Mouse (Mus musculus) intestine, embryonic 15.5 days (tissue): ENCODE measurements around the gene Lrrc9. TPM values are rescaled to one million over a fixed set of nuclear protein-coding genes. Genes with fewer than 3 reads are reported as not detected.

Experiments used
- ATAC-seq: fragments of 200-750 bp; cut with Nextera tagmentation; 2 replicates; pipeline ENCODE4 v1.8.0; 2017; ENCODE audit warnings: moderate TSS enrichment, moderate library complexity
- H3K27ac ChIP-seq: fragments of 300-500 bp; sonication (generic); 2 replicates; pipeline ENCODE4 v1.5.1; 2015; ENCODE audit warnings: mild to moderate bottlenecking, inconsistent platforms
- H3K27me3 ChIP-seq: fragments of 300-500 bp; sonication (generic); replicated peaks from 2 replicates; pipeline ENCODE4 v1.6.1; 2015; ENCODE audit warnings: inconsistent platforms
- H3K36me3 ChIP-seq: fragments of 300-500 bp; sonication (generic); 2 replicates; pipeline ENCODE4 v1.6.1; 2015; ENCODE audit warnings: inconsistent platforms
- H3K4me1 ChIP-seq: fragments of 300-500 bp; sonication (generic); replicated peaks from 2 replicates; pipeline ENCODE4 v1.6.1; 2015; ENCODE audit warnings: inconsistent platforms
- H3K4me2 ChIP-seq: fragments of 300-500 bp; sonication (generic); replicated peaks from 2 replicates; pipeline ENCODE4 v1.6.1; 2015; ENCODE audit warnings: mild to moderate bottlenecking, inconsistent platforms
- H3K4me3 ChIP-seq: fragments of 300-500 bp; sonication (generic); replicated peaks from 2 replicates; pipeline ENCODE4 v1.5.1; 2015; ENCODE audit warnings: inconsistent platforms
- H3K9ac ChIP-seq: fragments of 300-500 bp; sonication (generic); 2 replicates; pipeline ENCODE4 v1.6.1; 2015; ENCODE audit warnings: inconsistent platforms
- H3K9me3 ChIP-seq: fragments of 300-500 bp; sonication (generic); 2 replicates; pipeline ENCODE4 v1.6.1; 2016; ENCODE audit warnings: inconsistent platforms
- WGBS: fragments of 180-500 bp; shearing (Covaris S2); methylation state at CpG from one replicate; pipeline ENCODE4 v1.1.7; 2015; 5-methylcytosine and 5-hydroxymethylcytosine counted together
- polyA plus RNA-seq: library from polyadenylated mRNA; unstranded; fragments of >200 nt; fragmentation: Nextera tagmentation; extraction: Ambion mirVana; gene quantifications from 2 replicates; pipeline ENCODE4 v1.2.1, GENCODE M21; 2015

Gene Lrrc9
- polyA plus RNA-seq, 1 experiment from 2014 or later = 0.33 TPM

DNA sequence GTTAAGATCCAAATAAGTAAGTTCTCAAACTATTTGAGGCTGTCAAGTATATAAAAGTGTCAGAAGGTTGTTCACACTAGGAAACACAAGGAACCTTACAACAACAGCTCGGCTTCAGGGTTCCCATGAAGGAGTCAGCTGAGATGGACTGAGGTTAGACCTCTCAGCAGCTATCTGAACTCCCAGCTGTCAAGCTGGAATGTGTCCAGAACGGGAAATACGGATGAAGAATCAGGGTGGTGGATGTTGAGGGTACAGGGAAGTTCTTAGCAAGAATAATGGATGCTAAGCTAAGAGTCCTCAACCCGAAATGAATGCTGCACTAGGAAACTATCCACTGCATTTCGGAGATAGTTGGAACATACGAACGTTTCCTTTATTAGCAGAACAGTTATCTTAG is 90.6 kb downstream of the Lrrc9 start:
- Histone ChIP-seq H3K4me2 (no peak overlapping the region), H3K27ac (no peak overlapping the region), H3K4me3 (no peak overlapping the region), H3K9ac (no peak overlapping the region), H3K4me1 (0 out of 2 replicates have a peak, but pooled peaks cover 5% of the 10 kb centered on the region), H3K27me3 (no peaks in the 10 kb centered on the region), H3K36me3 (no peaks in the 10 kb centered on the region), H3K9me3 (no peaks in the 10 kb centered on the region)
- 78% methylated on average over 7 of the region's 7 CpGs for WGBS
- ATAC-seq = no peak

DNA sequence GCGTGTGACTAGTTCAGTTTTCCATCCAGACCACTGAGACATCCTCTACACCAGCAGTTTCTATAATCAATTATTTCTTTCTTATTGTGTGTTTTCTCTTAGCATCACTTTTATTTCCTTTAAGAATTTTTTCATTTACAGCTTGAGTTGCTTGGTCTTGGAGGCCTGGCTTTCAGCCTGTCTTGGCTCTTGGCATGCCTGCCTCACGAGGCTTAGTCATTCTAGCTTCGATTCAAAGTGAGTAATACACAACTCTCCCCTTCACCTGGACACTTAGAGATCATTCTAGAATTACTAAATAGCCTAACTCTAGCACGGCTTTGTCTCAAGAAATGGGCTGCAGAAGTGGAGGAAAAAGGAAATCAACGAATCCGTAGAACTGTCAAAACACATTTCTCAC is 92.3 kb downstream of the Lrrc9 start:
- no peaks in the 10 kb centered on the region for H3K36me3 ChIP-seq
- H3K9ac ChIP-seq = no peak overlapping the region
- 86% methylated on average over 6 of the region's 6 CpGs for WGBS
- no peaks in the 10 kb centered on the region for H3K9me3 ChIP-seq
- H3K4me2 ChIP-seq = no peak overlapping the region
- no peak overlapping the region for H3K27ac ChIP-seq
- H3K27me3 ChIP-seq = no peaks in the 10 kb centered on the region
- no peak for ATAC-seq
- H3K4me1 ChIP-seq = 0 out of 2 replicates have a peak, but pooled peaks cover 6% of the 10 kb centered on the region
- no peak overlapping the region for H3K4me3 ChIP-seq

DNA sequence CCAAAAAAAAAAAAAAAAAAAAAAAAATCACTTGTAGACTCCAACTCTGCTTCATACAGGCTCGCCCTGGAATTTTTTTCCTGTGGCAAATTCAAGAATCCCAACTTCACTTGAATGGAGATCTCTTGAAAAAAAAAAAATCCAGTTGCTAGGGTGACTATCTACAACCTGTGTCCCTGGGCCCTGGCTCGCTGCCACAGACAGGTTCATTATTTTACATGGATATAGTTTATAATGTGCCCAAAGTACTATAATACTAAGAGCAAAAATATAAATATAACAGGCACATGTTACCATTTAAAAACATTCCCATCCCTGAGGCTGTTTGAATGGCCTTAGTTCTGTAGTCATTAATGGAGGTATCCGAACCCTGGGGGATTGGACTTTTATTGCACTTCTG is 93.9 kb downstream of the Lrrc9 start:
- Histone ChIP-seq H3K4me1 (0 out of 2 replicates have a peak, but pooled peaks cover 6% of the 10 kb centered on the region), H3K9ac (no peak overlapping the region), H3K27ac (no peak overlapping the region), H3K9me3 (no peaks in the 10 kb centered on the region), H3K4me3 (peak overlapping the region; percentile 67), H3K4me2 (peak overlapping the region; percentile 70), H3K36me3 (no peaks in the 10 kb centered on the region), H3K27me3 (no peaks in the 10 kb centered on the region)
- no peak for ATAC-seq
- 49% methylated on average over 3 of the region's 3 CpGs for WGBS

DNA sequence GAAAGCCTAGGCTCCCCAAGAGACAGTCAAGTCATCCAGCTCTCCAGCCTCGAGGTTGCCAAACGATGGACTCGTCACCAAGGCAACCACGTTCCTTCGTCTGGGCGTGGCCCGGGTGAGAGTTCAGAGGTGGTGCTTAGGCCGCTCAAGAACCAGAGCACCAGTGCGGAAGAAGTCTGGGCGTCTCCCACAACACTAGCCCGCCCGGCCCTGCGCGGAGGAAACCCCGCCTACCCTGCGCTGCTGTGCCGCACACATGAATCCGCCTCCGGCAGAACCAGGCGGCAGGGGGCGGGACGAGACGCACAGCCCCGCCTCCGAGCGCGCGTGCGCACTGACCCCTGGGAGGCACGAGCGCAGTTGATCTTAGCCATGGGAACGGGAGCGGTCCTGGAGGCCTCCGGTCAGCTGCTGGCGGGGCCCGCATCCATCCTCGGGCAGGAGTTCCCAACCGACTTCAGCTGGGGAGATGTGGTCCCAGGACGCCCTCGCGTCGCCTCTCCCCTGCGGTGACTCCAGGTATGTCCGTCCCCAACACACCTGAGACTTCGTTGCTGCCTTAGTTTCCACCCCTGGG is 94.4 kb downstream of the Lrrc9 start, which contains the start of gene Pcnx4:
Pcnx4 (plus strand) TSS at position 363 of the 577 bp plus-strand sequence.
- 0 out of 2 replicates have a peak, but pooled peaks cover 6% of the 10 kb centered on the region for H3K4me1 ChIP-seq
- 0 out of 2 replicates have a peak within 1 kb of the TSS, but pooled peaks have one; percentile 24 for H3K27ac ChIP-seq
- no peaks in the 10 kb centered on the region for H3K36me3 ChIP-seq
- peak within 1 kb of the TSS; percentile 58 for H3K9ac ChIP-seq
- H3K4me3 ChIP-seq = peak within 1 kb of the TSS; percentile 67
- no peaks in the 10 kb centered on the region for H3K9me3 ChIP-seq
- no peaks in the 10 kb centered on the region for H3K27me3 ChIP-seq
- under 1% methylated on average over 45 of the region's 45 CpGs for WGBS
- H3K4me2 ChIP-seq = peak within 1 kb of the TSS; percentile 70
- ATAC-seq = peak; percentile 100

DNA sequence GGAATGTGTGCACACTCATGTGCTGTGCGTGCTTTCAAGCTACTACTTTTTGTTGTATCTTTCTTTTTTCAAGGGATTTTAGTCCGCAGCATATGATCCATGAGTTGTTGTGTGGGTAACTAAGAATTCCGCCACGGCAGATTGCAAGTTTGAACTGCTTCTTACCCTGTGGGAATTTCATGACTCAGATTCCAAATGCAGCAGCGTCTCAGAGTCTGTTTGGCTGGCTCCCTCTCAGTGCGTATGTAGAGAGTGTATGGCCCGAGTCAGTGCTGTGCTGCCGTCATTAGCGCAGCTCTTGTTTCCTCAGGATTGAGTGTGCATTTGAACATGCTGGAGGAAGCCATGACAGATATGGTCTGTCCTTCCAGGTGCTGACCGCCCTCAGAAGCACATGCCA is 96.9 kb downstream of the Lrrc9 start:
- Histone ChIP-seq H3K27ac (no peak overlapping the region), H3K9me3 (no peaks in the 10 kb centered on the region), H3K4me2 (no peak overlapping the region), H3K36me3 (0 out of 2 replicates have a peak, but pooled peaks cover 2% of the 10 kb centered on the region), H3K4me3 (no peak overlapping the region), H3K27me3 (no peaks in the 10 kb centered on the region), H3K4me1 (0 out of 2 replicates have a peak, but pooled peaks cover 6% of the 10 kb centered on the region), H3K9ac (no peak overlapping the region)
- 84% methylated on average over 10 of the region's 10 CpGs for WGBS
- ATAC-seq = no peak

DNA sequence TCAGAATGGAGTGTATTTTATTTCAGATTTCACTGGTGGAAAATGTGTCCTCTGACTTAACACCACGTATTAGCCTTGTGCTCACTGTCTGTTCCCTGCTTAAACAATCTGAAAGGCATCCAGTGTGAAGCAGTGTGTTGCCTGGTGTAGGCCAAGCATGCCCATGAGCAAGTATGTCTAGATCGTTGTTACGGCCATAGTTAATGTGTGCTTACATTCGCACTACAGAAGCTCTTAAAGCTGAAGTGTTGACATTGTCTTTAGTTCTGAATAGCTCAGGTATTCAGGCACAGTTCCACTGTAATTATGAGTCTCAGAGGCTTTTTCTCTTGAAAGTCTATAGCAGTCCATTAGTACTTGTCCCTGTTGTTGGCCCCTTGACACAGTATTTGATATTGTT is 112.7 kb downstream of the Lrrc9 start:
- WGBS = 75% methylated on average over 4 of the region's 4 CpGs
- no peak overlapping the region for H3K4me2 ChIP-seq
- H3K9ac ChIP-seq = no peak overlapping the region
- H3K4me3 ChIP-seq = no peak overlapping the region
- no peak for ATAC-seq
- H3K9me3 ChIP-seq = no peaks in the 10 kb centered on the region
- no peaks in the 10 kb centered on the region for H3K4me1 ChIP-seq
- H3K27ac ChIP-seq = no peak overlapping the region
- H3K27me3 ChIP-seq = no peaks in the 10 kb centered on the region
- H3K36me3 ChIP-seq = 0 out of 2 replicates have a peak, but pooled peaks cover 3% of the 10 kb centered on the region

DNA sequence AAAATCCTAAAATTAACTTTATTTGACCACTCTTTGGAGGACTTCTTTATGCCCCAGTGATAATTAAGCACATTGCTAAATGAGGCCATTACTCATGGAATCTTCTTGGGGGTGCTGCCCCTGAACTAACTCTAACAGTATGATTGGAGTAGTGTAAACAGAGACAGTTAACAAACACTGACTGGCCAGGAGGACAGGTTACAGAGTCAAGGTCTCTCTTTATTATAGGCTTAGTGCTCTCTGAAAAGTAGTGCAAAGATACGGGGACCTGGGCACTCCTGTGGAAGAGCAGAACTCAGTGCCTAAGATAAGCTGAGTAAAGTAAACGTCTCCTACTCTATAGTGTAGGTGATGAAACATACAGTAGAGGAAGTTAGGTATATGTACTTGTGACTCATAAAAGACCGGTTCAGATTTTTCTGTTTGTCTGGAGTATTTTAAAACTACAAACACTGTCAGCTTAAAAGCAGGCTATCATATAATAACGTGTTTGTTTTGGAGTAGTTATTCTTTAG is 122.7 kb downstream of the Lrrc9 start:
- H3K27me3 ChIP-seq = no peaks in the 10 kb centered on the region
- H3K4me3 ChIP-seq = no peak overlapping the region
- H3K9me3 ChIP-seq = no peaks in the 10 kb centered on the region
- no peak overlapping the region for H3K4me2 ChIP-seq
- no peak overlapping the region for H3K27ac ChIP-seq
- 73% methylated on average over 4 of the region's 4 CpGs for WGBS
- no peaks in the 10 kb centered on the region for H3K4me1 ChIP-seq
- no peak for ATAC-seq
- H3K9ac ChIP-seq = no peak overlapping the region
- H3K36me3 ChIP-seq = no peaks in the 10 kb centered on the region

Other genes with a start within 250 kb of the Lrrc9 start
- gene Rtn1, start 32.8 kb upstream of the Lrrc9 start, polyA plus RNA-seq = 72.9 and 74.5 TPM in 2 replicates
- gene Pcnx4, start 94.5 kb downstream of the Lrrc9 start, polyA plus RNA-seq = 7.7 TPM in 2 replicates
- gene Gm4756, start 207.8 kb downstream of the Lrrc9 start, polyA plus RNA-seq = 0.14 TPM in 1 of 2 replicates, not detected in the other
- 37.6 and 49.3 TPM in 2 replicates for gene Dhrs7, start 223.0 kb downstream of the Lrrc9 start, polyA plus RNA-seq